Mouse (Mus musculus) small intestine, adult 2 months (tissue): ENCODE data around the gene Kcnk6. TPM values are rescaled to one million over a fixed set of nuclear protein-coding genes. Genes with fewer than 3 reads are reported as not detected.
"Not testable (repeated sequence)": the region's sequence is repeated elsewhere in the genome, so short reads cannot be mapped to it uniquely, and the experiment has no call there.

ENCODE experiments used
- H3K27ac ChIP-seq: fragments of 200-500 bp; 2 replicates; pipeline ENCODE4 v1.5.1; 2012; ENCODE audit warnings: low read depth, low read length, control low read depth, inconsistent platforms; ENCODE audit not compliant: insufficient read depth
- H3K27me3 ChIP-seq: fragments of 200-500 bp; 2 replicates; pipeline ENCODE4 v1.6.1; 2012; ENCODE audit warnings: mild to moderate bottlenecking, moderate library complexity, low read length, inconsistent platforms; ENCODE audit not compliant: control insufficient read depth, insufficient read depth
- H3K36me3 ChIP-seq: fragments of 200-500 bp; 2 replicates; pipeline ENCODE4 v1.6.1; 2012; ENCODE audit warnings: mild to moderate bottlenecking, low read length, control low read depth, inconsistent platforms; ENCODE audit not compliant: control insufficient read depth, insufficient read depth
- H3K4me1 ChIP-seq: fragments of 200-500 bp; 2 replicates; pipeline ENCODE4 v1.6.1; 2012; ENCODE audit warnings: low read length, inconsistent platforms, mixed read lengths; ENCODE audit not compliant: control insufficient read depth, insufficient read depth, insufficient read length
- H3K4me3 ChIP-seq: fragments of 200-500 bp; 2 replicates; pipeline ENCODE4 v1.5.1; 2012; ENCODE audit warnings: low read depth, mild to moderate bottlenecking, control low read depth, inconsistent platforms, low read length, moderate library complexity
- CTCF ChIP-seq: fragments of 200-500 bp; IDR thresholded peaks from 2 replicates; pipeline ENCODE4 v1.5.1; 2012; ENCODE audit warnings: low read depth, mild to moderate bottlenecking, control low read depth, inconsistent platforms, low read length, moderate library complexity, mixed read lengths; ENCODE audit not compliant: insufficient replicate concordance, insufficient read length; ENCODE audit errors: extremely low read depth
- POLR2A ChIP-seq: fragments of 200-500 bp; IDR thresholded peaks from 2 replicates; pipeline ENCODE4 v1.6.1; 2012; ENCODE audit warnings: low read depth, mild to moderate bottlenecking, control low read depth, inconsistent platforms, low read length, moderate library complexity
- WGBS: fragments of 180-500 bp; shearing (Covaris S2); methylation state at CpG from one replicate; pipeline ENCODE4 v1.1.7; 2018; 5-methylcytosine and 5-hydroxymethylcytosine counted together
- polyA plus RNA-seq: library from polyadenylated mRNA; depleted of rRNA; stranded (reverse); fragments of >200 nt; gene quantifications from 2 replicates; pipeline ENCODE4 v1.2.3, GENCODE M21; 2012

Kcnk6 gene
- polyA plus RNA-seq, 1 experiment, result 42.4 TPM

DNA sequence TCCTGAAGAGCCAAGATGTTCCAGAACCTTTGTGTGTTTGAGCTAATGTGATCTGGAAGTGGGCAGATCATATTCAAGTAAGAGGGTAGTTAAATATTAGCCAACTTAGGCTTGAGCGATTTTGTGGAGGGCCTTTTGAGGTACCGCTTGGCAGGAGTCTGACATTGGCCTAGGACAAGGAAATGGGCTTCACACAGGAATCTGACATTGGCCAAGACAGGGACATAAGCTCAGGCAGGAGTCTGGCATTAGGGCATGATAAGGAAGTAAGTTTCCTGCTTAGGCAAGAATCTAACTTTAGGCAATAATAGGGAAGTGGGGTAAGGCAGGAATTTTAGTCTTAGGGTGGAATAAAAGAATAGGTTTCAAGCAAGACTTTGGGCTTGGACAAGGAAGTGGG is 18.1 kb downstream of the Kcnk6 start:
- H3K4me3 ChIP-seq, result no peak overlapping the region
- peaks cover 5% of the 10 kb centered on the region for H3K4me1 ChIP-seq
- WGBS, result 49% methylated on average over 2 of the region's 2 CpGs
- no peak overlapping the region for H3K27ac ChIP-seq
- no peaks in the 10 kb centered on the region for H3K36me3 ChIP-seq
- H3K27me3 ChIP-seq, result no peaks in the 10 kb centered on the region
- no peak for TF ChIP-seq POLR2A
- TF ChIP-seq CTCF, result no peak

GRCm38 (mm10) chr7:29213675-29214082 is 18.6 kb downstream of the Kcnk6 start, which contains the start of gene Catsperg1:
Gene Catsperg1, minus strand, starts transcription at chr7:29214035.
- H3K36me3 ChIP-seq, result no peaks in the 10 kb centered on the region
- 31% methylated on average over 20 of the region's 20 CpGs for WGBS
- TF ChIP-seq CTCF, result no peak
- no peak for TF ChIP-seq POLR2A
- no peaks in the 10 kb centered on the region for H3K27me3 ChIP-seq
- peaks cover 5% of the 10 kb centered on the region for H3K4me1 ChIP-seq
- H3K27ac ChIP-seq, result no peak within 1 kb of the TSS
- no peak within 1 kb of the TSS for H3K4me3 ChIP-seq

- not testable (repeated sequence) for H3K4me1 ChIP-seq, H3K36me3 ChIP-seq, H3K27me3 ChIP-seq, H3K4me3 ChIP-seq, H3K27ac ChIP-seq
- 55% methylated on average over 40 of the region's 40 CpGs for WGBS
Measured at GRCm38 (mm10) chr7:29212775-29213560, 19.3 kb downstream of the Kcnk6 start.

DNA sequence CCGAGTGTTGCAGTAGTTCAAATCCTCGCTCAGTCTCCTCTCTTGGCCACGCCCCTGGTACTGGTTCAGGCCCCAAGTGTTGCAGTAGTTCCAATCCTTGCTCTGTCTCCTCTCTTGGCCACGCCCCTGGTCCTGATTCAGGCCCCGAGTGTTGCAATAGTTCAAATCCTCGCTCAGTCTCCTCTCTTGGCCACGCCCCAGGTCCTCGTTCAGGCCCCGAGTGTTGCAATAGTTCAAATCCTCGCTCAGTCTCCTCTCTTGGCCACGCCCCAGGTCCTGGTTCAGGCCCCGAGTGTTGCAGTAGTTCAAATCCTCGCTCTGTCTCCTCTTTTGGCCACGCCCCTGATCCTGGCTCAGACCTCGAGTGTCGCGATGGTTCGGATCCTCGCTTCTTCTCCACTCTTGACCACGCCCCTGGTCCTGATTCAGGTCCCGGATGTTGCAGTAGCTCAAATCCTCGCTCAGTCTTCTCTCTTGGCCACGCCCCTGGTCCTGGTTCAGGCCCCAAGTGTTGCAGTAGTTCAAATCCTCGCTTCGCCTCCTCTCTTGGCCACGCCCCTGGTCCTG is 20.0 kb downstream of the Kcnk6 start:
- H3K36me3 ChIP-seq, result no peaks in the 10 kb centered on the region
- TF ChIP-seq CTCF, result no peak
- TF ChIP-seq POLR2A, result no peak
- 0 out of 2 replicates have a peak overlapping the region, but pooled peaks have one; percentile 26 for H3K27ac ChIP-seq
- peaks cover 5% of the 10 kb centered on the region for H3K4me1 ChIP-seq
- no peaks in the 10 kb centered on the region for H3K27me3 ChIP-seq
- WGBS, result 37% methylated on average over 26 of the region's 26 CpGs
- peak overlapping the region; percentile 53 for H3K4me3 ChIP-seq

GRCm38 (mm10) chr7:29211415-29212198 is 20.7 kb downstream of the Kcnk6 start:
- H3K27ac ChIP-seq, result peak overlapping the region; percentile 26
- TF ChIP-seq CTCF, result no peak
- no peak for TF ChIP-seq POLR2A
- H3K36me3 ChIP-seq, result no peaks in the 10 kb centered on the region
- H3K4me3 ChIP-seq, result peak overlapping the region; percentile 53
- peaks cover 5% of the 10 kb centered on the region for H3K4me1 ChIP-seq
- no peaks in the 10 kb centered on the region for H3K27me3 ChIP-seq
- WGBS, result 5% methylated on average over 34 of the region's 34 CpGs

DNA sequence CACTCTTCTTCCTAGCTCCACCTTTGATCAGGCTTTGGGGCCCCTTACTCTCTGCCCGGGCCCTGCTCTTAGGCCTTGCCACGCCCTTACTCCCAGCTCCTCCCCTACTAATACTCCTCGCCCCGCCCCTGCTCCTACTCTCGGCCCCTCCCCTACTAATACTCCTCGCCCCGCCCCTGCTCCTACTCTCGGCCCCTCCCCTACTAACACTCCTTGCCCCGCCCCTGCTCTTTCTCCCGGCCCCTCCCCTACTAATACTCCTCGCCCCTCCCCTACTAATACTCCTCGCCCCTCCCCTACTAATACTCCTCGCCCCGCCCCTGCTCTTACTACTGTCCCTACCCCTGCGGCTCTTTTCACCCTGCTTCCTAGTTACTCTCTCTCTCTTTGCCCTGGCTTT is 21.3 kb downstream of the Kcnk6 start:
- H3K27ac ChIP-seq, result peak overlapping the region; percentile 26; the same call in 1 of the 2 replicates
- H3K36me3 ChIP-seq, H3K27me3 ChIP-seq, H3K4me1 ChIP-seq: not testable (repeated sequence)
- 13% methylated on average over 15 of the region's 15 CpGs for WGBS
- peak overlapping the region; percentile 53 for H3K4me3 ChIP-seq

DNA sequence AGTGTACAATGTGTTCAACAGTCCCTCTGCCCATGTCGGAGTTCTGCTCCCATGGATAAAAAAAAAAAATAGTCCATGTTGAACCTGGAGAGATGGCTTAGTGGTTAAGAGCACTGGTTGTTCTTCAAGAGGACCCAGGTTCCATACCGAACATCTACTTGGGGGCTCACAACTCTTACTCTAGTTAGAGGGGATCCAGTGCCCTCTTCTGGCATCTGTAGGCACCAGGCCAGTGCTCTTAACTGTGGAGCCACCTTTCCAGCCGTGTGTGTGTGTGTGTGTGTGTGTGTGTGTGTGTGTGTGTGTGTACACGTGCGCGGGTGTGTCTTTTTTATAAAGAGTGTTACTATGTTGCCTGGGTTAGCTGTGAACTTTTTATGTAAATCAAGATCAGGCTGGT is 29.7 kb downstream of the Kcnk6 start:
- no peaks in the 10 kb centered on the region for H3K4me1 ChIP-seq
- H3K36me3 ChIP-seq, result no peaks in the 10 kb centered on the region
- no peaks in the 10 kb centered on the region for H3K27me3 ChIP-seq
- WGBS, result 65% methylated on average over 6 of the region's 6 CpGs
- H3K27ac ChIP-seq, result no peak overlapping the region
- TF ChIP-seq POLR2A (no peak), CTCF (no peak)
- H3K4me3 ChIP-seq, result no peak overlapping the region

DNA sequence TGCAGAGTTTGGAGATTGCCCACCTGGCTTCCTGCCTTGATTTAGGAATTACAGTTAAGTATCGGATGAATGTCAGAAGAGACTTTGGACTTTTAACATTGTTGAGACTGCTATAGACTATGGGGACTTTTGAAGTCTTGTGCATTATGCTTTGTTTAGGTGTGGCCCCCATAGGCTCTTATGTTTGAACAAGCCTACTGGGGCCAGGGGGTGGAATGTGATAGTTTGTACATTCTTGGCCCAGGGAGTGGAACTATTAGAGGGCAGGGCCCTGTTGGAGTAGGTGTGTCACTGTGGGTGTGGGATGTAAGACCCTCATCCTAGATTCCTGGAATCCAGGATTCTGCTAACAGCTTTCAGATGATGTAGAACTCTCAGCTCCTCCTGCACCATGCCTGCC is 38.1 kb downstream of the Kcnk6 start:
- H3K27ac ChIP-seq, H3K4me1 ChIP-seq, H3K27me3 ChIP-seq, H3K36me3 ChIP-seq, H3K4me3 ChIP-seq: not testable (repeated sequence)
- 42% methylated on average over 1 of the region's 1 CpGs for WGBS

DNA sequence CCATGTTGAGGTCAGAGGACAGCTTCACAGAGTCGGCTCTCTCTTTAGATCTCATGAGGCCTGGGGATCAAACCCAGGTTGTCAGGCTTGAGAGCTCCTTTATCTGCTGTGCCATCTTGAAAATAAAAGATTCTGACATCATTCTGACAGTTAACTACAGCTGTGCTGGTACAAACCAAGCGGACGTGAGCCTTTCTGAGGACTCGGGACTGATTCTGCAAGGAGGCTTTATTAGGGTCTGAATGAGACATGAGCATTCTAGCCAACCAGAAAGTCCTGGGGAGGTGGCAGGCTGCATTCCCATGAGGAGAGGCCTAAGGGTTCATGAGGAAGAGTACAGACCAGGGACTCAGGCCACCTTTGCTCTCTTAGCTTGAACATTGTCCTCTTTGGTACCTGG is 51.0 kb downstream of the Kcnk6 start:
- H3K4me3 ChIP-seq, H3K27me3 ChIP-seq, H3K4me1 ChIP-seq, H3K36me3 ChIP-seq, H3K27ac ChIP-seq: not testable (repeated sequence)
- WGBS, result 86% methylated on average over 4 of the region's 4 CpGs
